Mouse (Mus musculus) thymus, adult 2 months (tissue): Measurements from ENCODE around the gene Apopt1. TPM values are rescaled to one million over a fixed set of nuclear protein-coding genes. Genes with fewer than 3 reads are reported as not detected.

Experiments
- DNase-seq: peaks from one replicate; pipeline ENCODE4 v3.0.0; 2021
- H3K27ac ChIP-seq: fragments of 200-500 bp; 2 replicates; pipeline ENCODE4 v1.5.1; 2012; ENCODE audit warnings: low read length, control low read depth; ENCODE audit not compliant: control insufficient read depth, insufficient read depth
- H3K27me3 ChIP-seq: fragments of 200-500 bp; 2 replicates; pipeline ENCODE4 v1.6.1; 2012; ENCODE audit warnings: mild to moderate bottlenecking, low read length, moderate library complexity, mixed read lengths; ENCODE audit not compliant: control insufficient read depth, insufficient read depth
- H3K36me3 ChIP-seq: fragments of 200-500 bp; 2 replicates; pipeline ENCODE4 v1.6.1; 2012; ENCODE audit warnings: mild to moderate bottlenecking, low read length, moderate library complexity; ENCODE audit not compliant: control insufficient read depth, insufficient read depth
- H3K4me1 ChIP-seq: fragments of 200-500 bp; replicated peaks from 2 replicates; pipeline ENCODE4 v1.6.1; 2012; ENCODE audit warnings: low read length; ENCODE audit not compliant: control insufficient read depth, insufficient read depth
- H3K4me3 ChIP-seq: fragments of 200-500 bp; 2 replicates; pipeline ENCODE4 v1.5.1; 2012; ENCODE audit warnings: mild to moderate bottlenecking, low read length, control low read depth, moderate library complexity; ENCODE audit not compliant: control insufficient read depth, insufficient read depth
- CTCF ChIP-seq: fragments of 200-500 bp; IDR thresholded peaks from 2 replicates; pipeline ENCODE4 v1.5.1; 2012; ENCODE audit warnings: mild to moderate bottlenecking, control low read depth, low read length, moderate library complexity, borderline replicate concordance; ENCODE audit not compliant: control insufficient read depth, poor library complexity, insufficient read depth; ENCODE audit errors: extremely low read depth
- POLR2A ChIP-seq: fragments of 200-500 bp; IDR thresholded peaks from 2 replicates; pipeline ENCODE4 v1.6.1; 2012; ENCODE audit warnings: mild to moderate bottlenecking, low read length, control low read depth, moderate library complexity; ENCODE audit not compliant: control insufficient read depth, poor library complexity, insufficient read depth; ENCODE audit errors: extremely low read depth
- WGBS: fragments of 180-500 bp; shearing (Covaris S2); methylation state at CpG from one replicate; pipeline ENCODE4 v1.1.7; 2018; 5-methylcytosine and 5-hydroxymethylcytosine counted together
- polyA plus RNA-seq: library from polyadenylated mRNA; depleted of rRNA; stranded (reverse); fragments of >200 nt; gene quantifications from 2 replicates; pipeline ENCODE4 v1.2.3, GENCODE M21; 2012; rRNA removed

The Apopt1 gene
- polyA plus RNA-seq: 32.3 and 38.8 TPM in 2 replicates

- no peak within 1 kb of the TSS for H3K27ac ChIP-seq
- DNase-seq: peak; percentile 93
- H3K4me3 ChIP-seq: peak within 1 kb of the TSS; percentile 70
- peaks cover 14% of the 10 kb centered on the region for H3K4me1 ChIP-seq
- peaks cover 23% of the 10 kb centered on the region for H3K36me3 ChIP-seq
- H3K27me3 ChIP-seq: no peaks in the 10 kb centered on the region
- WGBS: under 1% methylated on average over 86 of the region's 86 CpGs
- TF ChIP-seq POLR2A (peak; percentile 93), CTCF (peak; percentile 29; the same call in 1 of the 2 replicates)
Measured at GRCm38 (mm10) chr12:111713004-111713651, at the start of gene Apopt1, which contains the start of gene Bag5. TSS of gene Apopt1 (plus strand) at chr12:111713261. TSS of gene Bag5 (minus strand) at chr12:111713257.

GRCm38 (mm10) chr12:111664144-111664634, 48.9 kb upstream of the Apopt1 start:
- no peaks in the 10 kb centered on the region for H3K27me3 ChIP-seq
- DNase-seq: no peak
- TF ChIP-seq POLR2A (no peak), CTCF (no peak)
- H3K27ac ChIP-seq: no peak overlapping the region
- H3K4me3 ChIP-seq: no peak overlapping the region
- H3K36me3 ChIP-seq: no peaks in the 10 kb centered on the region
- H3K4me1 ChIP-seq: peaks cover 7% of the 10 kb centered on the region
- WGBS: 88% methylated on average over 6 of the region's 6 CpGs

- peaks cover under 1% of the 10 kb centered on the region; the same call in 1 of the 2 replicates for H3K27me3 ChIP-seq
- no peak for DNase-seq
- H3K27ac ChIP-seq: no peak overlapping the region
- H3K36me3 ChIP-seq: no peaks in the 10 kb centered on the region
- peaks cover 7% of the 10 kb centered on the region for H3K4me1 ChIP-seq
- WGBS: 94% methylated on average over 13 of the region's 13 CpGs
- H3K4me3 ChIP-seq: no peak overlapping the region
- TF ChIP-seq POLR2A (no peak), CTCF (no peak)
Measured at GRCm38 (mm10) chr12:111665041-111665880, 47.8 kb upstream of the Apopt1 start.

DNA sequence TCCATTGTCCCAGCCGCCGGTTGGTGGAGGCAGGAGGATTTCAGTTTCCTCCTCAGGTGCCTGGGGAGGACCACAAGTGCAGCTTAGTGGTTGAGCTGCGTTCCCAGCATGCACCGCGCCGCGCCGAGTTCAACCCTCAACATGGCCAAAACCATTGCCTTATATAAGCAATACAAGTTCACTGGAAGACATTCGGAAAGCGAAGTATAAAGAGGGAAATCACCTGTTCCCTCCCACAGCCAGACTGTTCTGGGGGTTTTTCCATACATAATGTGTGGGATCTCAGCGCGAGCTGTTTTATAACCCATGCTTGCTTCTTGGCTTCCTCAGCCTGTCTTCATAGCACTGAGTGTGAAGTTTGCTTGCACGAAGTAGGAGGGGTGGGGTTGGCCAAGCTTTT, 46.7 kb upstream of the Apopt1 start:
- 85% methylated on average over 13 of the region's 13 CpGs for WGBS
- H3K4me1 ChIP-seq: peaks cover 14% of the 10 kb centered on the region
- H3K27me3 ChIP-seq: peaks cover 4% of the 10 kb centered on the region; the same call in 1 of the 2 replicates
- H3K27ac ChIP-seq: no peak overlapping the region
- no peak for DNase-seq
- no peaks in the 10 kb centered on the region for H3K36me3 ChIP-seq
- H3K4me3 ChIP-seq: no peak overlapping the region
- TF ChIP-seq CTCF (no peak), POLR2A (no peak)

GRCm38 (mm10) chr12:111667421-111667820, 45.6 kb upstream of the Apopt1 start:
- WGBS: 95% methylated on average over 5 of the region's 5 CpGs
- Histone ChIP-seq H3K27me3 (peaks cover 11% of the 10 kb centered on the region; the same call in 1 of the 2 replicates), H3K4me3 (no peak overlapping the region), H3K36me3 (no peaks in the 10 kb centered on the region), H3K4me1 (peaks cover 24% of the 10 kb centered on the region), H3K27ac (no peak overlapping the region)
- DNase-seq: no peak
- TF ChIP-seq CTCF (no peak), POLR2A (no peak)

GRCm38 (mm10) chr12:111668457-111668912, 44.6 kb upstream of the Apopt1 start:
- WGBS: 1% methylated on average over 8 of the region's 8 CpGs
- Histone ChIP-seq H3K4me1 (peaks cover 27% of the 10 kb centered on the region), H3K36me3 (no peaks in the 10 kb centered on the region), H3K4me3 (peak overlapping the region; percentile 42), H3K27ac (peak overlapping the region; percentile 52; the same call in 1 of the 2 replicates), H3K27me3 (peaks cover 20% of the 10 kb centered on the region; the same call in 1 of the 2 replicates)
- peak; percentile 95 for DNase-seq
- peak; percentile 84 for TF ChIP-seq CTCF
- TF ChIP-seq POLR2A: 0 out of 2 replicates have a peak, but pooled peaks have one; percentile 16
